Mouse (Mus musculus) bone marrow, adult 2 months (tissue): ENCODE measurements around the gene Gm28036. TPM values are rescaled to one million over a fixed set of nuclear protein-coding genes. Genes with fewer than 3 reads are reported as not detected.
A peak's percentile ranks its signal among the peaks of the same experiment; 100 is the strongest.
"Not testable (repeated sequence)": the region's sequence is repeated elsewhere in the genome, so short reads cannot be mapped to it uniquely, and the experiment has no call there.

ENCODE experiments used
- H3K27ac ChIP-seq: fragments of 200-500 bp; 2 replicates; pipeline ENCODE4 v1.5.1; 2012; ENCODE audit warnings: low read depth, mild to moderate bottlenecking, control low read depth, inconsistent platforms, low read length; ENCODE audit not compliant: control insufficient read depth, poor library complexity, insufficient read depth
- H3K4me1 ChIP-seq: fragments of 200-500 bp; 2 replicates; pipeline ENCODE4 v1.6.1; 2011; ENCODE audit warnings: low read length; ENCODE audit not compliant: control insufficient read depth, insufficient read depth
- H3K4me3 ChIP-seq: fragments of 200-500 bp; replicated peaks from 2 replicates; pipeline ENCODE3; 2011; ENCODE audit warnings: mild to moderate bottlenecking, low read depth, low read length, control low read depth; ENCODE audit not compliant: control insufficient read depth
- CTCF ChIP-seq: fragments of 200-500 bp; IDR thresholded peaks from 2 replicates; pipeline ENCODE4 v1.5.1; 2011; ENCODE audit warnings: low read length, control low read depth; ENCODE audit not compliant: control insufficient read depth, insufficient read depth
- POLR2A ChIP-seq: fragments of 200-500 bp; IDR thresholded peaks from 2 replicates; pipeline ENCODE4 v1.6.1; 2011; ENCODE audit warnings: low read depth, mild to moderate bottlenecking, control low read depth, low read length, borderline replicate concordance; ENCODE audit not compliant: control insufficient read depth
- WGBS: fragments of 180-500 bp; shearing (Covaris S2); methylation state at CpG from one replicate; pipeline ENCODE4 v1.1.7; 2018; 5-methylcytosine and 5-hydroxymethylcytosine counted together
- polyA plus RNA-seq: library from polyadenylated mRNA; stranded (reverse); fragments of >200 nt; gene quantifications from 2 replicates; pipeline ENCODE4 v1.2.4, GENCODE M21; 2011; ENCODE audit warnings: low replicate concordance; ENCODE audit not compliant: missing spikeins, insufficient read depth, insufficient read length

Gene Gm28036
- polyA plus RNA-seq, 1 experiment = 24.5 TPM

- H3K4me3 ChIP-seq = peak within 1 kb of the TSS; percentile 89
- 0% methylated on average over 70 of the region's 70 CpGs for WGBS
- H3K27ac ChIP-seq = peak within 1 kb of the TSS; percentile 86
- H3K4me1 ChIP-seq = peaks cover 2% of the 10 kb centered on the region
- TF ChIP-seq CTCF (peak; percentile 33; the same call in 1 of the 2 replicates), POLR2A (peak; percentile 87; the same call in 1 of the 2 replicates)
These were observed 17.2 kb upstream of the Gm28036 start, which contains the start of the genes Romo1 and Nfs1 for GRCm38 (mm10) chr2:156143953-156144724. Gene Romo1, plus strand, starts transcription at chr2:156144039. Gene Nfs1, minus strand, starts transcription at chr2:156144186.

DNA sequence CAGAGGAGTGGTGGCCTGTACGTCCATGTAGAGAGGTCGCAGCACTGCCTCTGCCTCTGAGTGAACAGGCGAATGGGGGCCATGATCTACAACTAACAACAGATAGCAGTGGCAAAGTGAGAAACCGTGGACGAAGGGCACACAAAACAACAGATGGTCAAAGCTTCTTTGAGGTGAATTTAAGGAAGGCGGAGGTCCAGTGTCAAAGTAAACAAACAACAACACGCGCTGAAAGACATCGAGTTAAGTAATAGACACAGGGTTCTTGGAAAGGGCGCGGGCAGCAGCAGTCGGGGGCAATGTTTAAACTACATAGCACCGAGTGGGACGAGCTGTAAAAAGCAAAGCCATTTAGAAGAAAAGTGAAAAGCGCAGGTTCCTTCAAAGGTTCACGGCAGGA, 16.5 kb upstream of the Gm28036 start:
- Histone ChIP-seq H3K27ac (no peak overlapping the region; the same call in 1 of the 2 replicates), H3K4me3 (peak overlapping the region; percentile 89), H3K4me1 (peaks cover 2% of the 10 kb centered on the region)
- TF ChIP-seq POLR2A = no peak
- TF ChIP-seq CTCF = no peak
- WGBS = 4% methylated on average over 16 of the region's 16 CpGs

DNA sequence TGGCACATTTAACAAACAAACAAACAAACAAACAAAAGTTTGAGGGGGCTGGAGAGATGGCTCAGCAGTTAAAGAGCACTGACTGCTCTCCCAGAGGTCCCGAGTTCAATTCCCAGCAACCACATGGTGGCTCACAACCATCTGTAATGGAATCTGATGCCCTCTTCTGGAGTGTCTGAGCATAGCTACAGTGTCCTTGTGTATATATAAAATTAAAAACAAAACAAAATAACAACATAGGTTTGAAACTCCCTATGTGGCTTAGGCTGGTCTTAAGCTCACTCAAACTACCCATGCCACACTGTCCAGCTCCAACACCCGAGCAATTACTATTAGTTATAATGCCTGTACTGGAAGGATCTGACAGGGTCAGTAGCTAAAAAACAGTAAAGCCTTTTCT, 15.9 kb upstream of the Gm28036 start:
- Histone ChIP-seq H3K27ac (no peak overlapping the region), H3K4me3 (no peak overlapping the region), H3K4me1 (peaks cover 2% of the 10 kb centered on the region)
- TF ChIP-seq POLR2A (no peak), CTCF (no peak)
- 82% methylated on average over 2 of the region's 2 CpGs for WGBS

DNA sequence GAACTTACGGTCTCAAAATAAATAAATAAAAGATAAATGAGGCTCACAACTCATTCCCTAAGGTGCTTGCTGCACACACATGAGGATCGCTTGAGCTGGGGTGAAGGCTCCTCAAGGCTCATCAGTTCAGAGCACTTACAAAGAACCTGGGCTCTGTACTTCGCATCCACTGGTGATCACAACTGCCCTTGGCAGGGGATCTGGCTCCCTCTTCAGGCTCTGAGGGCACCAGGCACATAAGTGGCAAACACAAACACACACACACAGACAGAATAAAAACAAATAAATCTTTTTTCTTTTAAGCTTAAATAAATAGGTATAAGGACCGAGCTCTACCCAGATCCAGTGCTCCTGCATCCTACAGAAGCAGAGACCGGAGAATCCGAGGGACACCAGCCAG, 8.8 kb upstream of the Gm28036 start:
- WGBS = 87% methylated on average over 6 of the region's 6 CpGs
- TF ChIP-seq POLR2A = no peak
- TF ChIP-seq CTCF = peak; percentile 60
- Histone ChIP-seq H3K27ac (no peak overlapping the region), H3K4me1 (no peaks in the 10 kb centered on the region), H3K4me3 (no peak overlapping the region)

DNA sequence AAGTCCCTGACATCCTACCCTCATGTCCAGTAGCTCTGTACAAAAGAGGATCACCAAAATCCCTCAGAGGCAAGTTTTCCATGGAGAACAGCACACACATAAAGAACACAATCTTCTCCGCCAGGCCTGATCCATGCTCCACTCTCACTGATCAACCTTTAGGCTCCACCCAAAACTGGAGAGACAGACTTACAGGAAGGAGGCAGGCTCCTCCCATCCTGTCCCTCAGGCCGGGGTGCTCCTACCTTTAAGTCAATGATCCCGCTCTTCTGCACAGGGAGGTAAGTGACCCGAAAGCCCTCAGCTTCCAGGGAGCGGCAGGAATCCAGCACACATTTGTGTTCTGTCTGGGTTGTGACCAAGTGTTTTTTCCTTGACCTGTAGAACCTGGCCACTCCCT, 7.3 kb upstream of the Gm28036 start:
- TF ChIP-seq POLR2A (no peak), CTCF (no peak)
- H3K4me3 ChIP-seq = no peak overlapping the region
- no peaks in the 10 kb centered on the region for H3K4me1 ChIP-seq
- no peak overlapping the region for H3K27ac ChIP-seq
- WGBS = 84% methylated on average over 5 of the region's 5 CpGs

- Histone ChIP-seq H3K4me3 (no peak overlapping the region), H3K4me1 (no peaks in the 10 kb centered on the region), H3K27ac (no peak overlapping the region)
- 91% methylated on average over 5 of the region's 5 CpGs for WGBS
- TF ChIP-seq POLR2A (no peak), CTCF (no peak)
These were observed 3.2 kb downstream of the Gm28036 start for GRCm38 (mm10) chr2:156123731-156124130.

DNA sequence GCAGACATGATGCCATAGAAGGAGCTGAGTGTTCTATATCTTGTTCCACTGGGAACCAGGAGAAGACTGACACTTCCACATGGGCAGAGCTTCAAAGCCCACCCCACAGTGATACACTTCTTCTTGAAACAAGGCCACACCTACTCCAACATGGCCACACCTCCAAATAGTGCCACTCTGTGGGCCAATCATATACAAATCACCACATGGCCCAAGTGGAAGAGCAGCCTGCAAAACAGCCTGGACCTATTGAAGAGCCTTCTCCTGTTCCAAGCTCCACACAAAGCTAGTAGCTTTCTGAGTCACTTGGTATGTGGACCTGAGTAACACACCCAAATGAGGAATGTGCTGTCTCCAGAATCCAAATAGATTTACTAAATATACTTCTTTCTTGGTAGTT, 7.3 kb downstream of the Gm28036 start:
- Histone ChIP-seq H3K4me1 (no peaks in the 10 kb centered on the region), H3K4me3 (no peak overlapping the region), H3K27ac (no peak overlapping the region)
- no peak for TF ChIP-seq POLR2A
- no peak for TF ChIP-seq CTCF

GRCm38 (mm10) chr2:156112080-156112423, 14.8 kb downstream of the Gm28036 start:
- H3K27ac ChIP-seq = peak overlapping the region; percentile 95; the same call in 1 of the 2 replicates
- not testable (repeated sequence) for H3K4me1 ChIP-seq
- 8% methylated on average over 5 of the region's 5 CpGs for WGBS
- H3K4me3 ChIP-seq = peak overlapping the region; percentile 92
